Mouse (Mus musculus) myocyte (in vitro differentiated cells): ENCODE data around the gene Ubash3b.

Experiments used
- POLR2A ChIP-seq: IDR thresholded peaks from one replicate; pipeline ENCODE4 v1.6.1; 2011; ENCODE audit warnings: low read depth, mild to moderate bottlenecking, control low read depth, moderate library complexity; ENCODE audit not compliant: insufficient read length
- POLR2AphosphoS2 ChIP-seq: IDR thresholded peaks from one replicate; pipeline ENCODE4 v1.6.1; 2011; ENCODE audit warnings: low read depth, control low read depth; ENCODE audit not compliant: insufficient read length
- USF1 ChIP-seq: IDR thresholded peaks from one replicate; pipeline ENCODE4 v1.6.1; 2011; ENCODE audit warnings: low read depth, mild to moderate bottlenecking, control low read depth, moderate library complexity

GRCm38 (mm10) chr9:41011512-41012436 is 149.7 kb downstream of the Ubash3b start:
- TF ChIP-seq USF1 (no peak), POLR2A (no peak), POLR2AphosphoS2 (no peak)
